Mouse (Mus musculus) MEL (cell line): Measurements from ENCODE around the gene Nccrp1. TPM values are rescaled to one million over a fixed set of nuclear protein-coding genes. Genes with fewer than 3 reads are reported as not detected.

Source experiments
- DNase-seq: peaks from one replicate; pipeline ENCODE4 v3.0.0; 2011; ENCODE audit warnings: low read depth, low spot score
- H3K27ac ChIP-seq: 2 replicates; pipeline ENCODE4 v1.5.1; 2012; ENCODE audit warnings: low read depth, mild to moderate bottlenecking, control low read depth, low read length, moderate library complexity; ENCODE audit not compliant: control insufficient read depth
- H3K27me3 ChIP-seq, 2 experiments: fragments of 150-350 bp in 1 of 2; sonication (generic) in 1 of 2; 2 replicates each; pipeline ENCODE4 v1.6.1; 2012; ENCODE audit warnings: low read length in 2 of 2, mild to moderate bottlenecking in 2 of 2, improper control_type of control experiment in 1 of 2, moderate library complexity in 1 of 2; ENCODE audit not compliant: insufficient read depth in 2 of 2, control insufficient read depth in 1 of 2
- H3K36me3 ChIP-seq, 2 experiments: 2 replicates each; pipeline ENCODE4 v1.6.1; 2012 to 2014; ENCODE audit warnings: low read length in 2 of 2, improper control_type of control experiment in 1 of 2, inconsistent platforms in 1 of 2, mild to moderate bottlenecking in 1 of 2; ENCODE audit not compliant: insufficient read depth in 2 of 2, control insufficient read depth in 1 of 2
- H3K4me1 ChIP-seq, 2 experiments: fragments of 150-350 bp in 1 of 2; sonication (generic) in 1 of 2; 2 replicates each; pipeline ENCODE4 v1.6.1; 2012; ENCODE audit warnings: low read length in 2 of 2, improper control_type of control experiment in 1 of 2, mild to moderate bottlenecking in 1 of 2; ENCODE audit not compliant: insufficient read depth in 2 of 2, control insufficient read depth in 1 of 2
- H3K4me3 ChIP-seq, 2 experiments: fragments of 150-350 bp in 1 of 2; sonication (generic) in 1 of 2; 2 replicates each; pipeline ENCODE4 v1.5.1; 2012; ENCODE audit warnings: low read depth in 2 of 2, low read length in 2 of 2, mild to moderate bottlenecking in 2 of 2, moderate library complexity in 2 of 2, control low read depth in 1 of 2, improper control_type of control experiment in 1 of 2; ENCODE audit not compliant: control insufficient read depth in 1 of 2, insufficient read depth in 1 of 2
- H3K79me2 ChIP-seq: 2 replicates; pipeline ENCODE4 v1.6.1; 2012; ENCODE audit warnings: mild to moderate bottlenecking, low read length, moderate library complexity; ENCODE audit not compliant: control insufficient read depth, poor library complexity, insufficient read depth
- H3K9ac ChIP-seq: 2 replicates; pipeline ENCODE4 v1.6.1; 2012; ENCODE audit warnings: low read depth, mild to moderate bottlenecking, control low read depth, low read length, moderate library complexity; ENCODE audit not compliant: control insufficient read depth, poor library complexity, severe bottlenecking
- H3K9me3 ChIP-seq: fragments of 150-350 bp; sonication (generic); replicated peaks from 2 replicates; pipeline ENCODE4 v1.6.1; 2012; ENCODE audit warnings: mild to moderate bottlenecking, low read length, improper control_type of control experiment, moderate library complexity; ENCODE audit not compliant: insufficient read depth
- BHLHE40 ChIP-seq: IDR thresholded peaks from 2 replicates; pipeline ENCODE4 v1.6.1; 2012; ENCODE audit warnings: low read depth, mild to moderate bottlenecking, inconsistent platforms, low read length, improper control_type of control experiment, borderline replicate concordance
- EP300 ChIP-seq, 2 experiments: IDR thresholded peaks; 2 replicates each; pipeline ENCODE4 v1.6.1; 2011; ENCODE audit warnings: improper control_type of control experiment in 2 of 2, low read length in 2 of 2, low read depth in 1 of 2, mild to moderate bottlenecking in 1 of 2
- ETS1 ChIP-seq: IDR thresholded peaks from 2 replicates; pipeline ENCODE4 v1.6.1; 2012; ENCODE audit warnings: low read depth, mild to moderate bottlenecking, inconsistent platforms, low read length, improper control_type of control experiment, moderate library complexity
- GATA1 ChIP-seq: IDR thresholded peaks from 2 replicates; pipeline ENCODE4 v1.6.1; 2011; ENCODE audit warnings: low read depth, low read length, improper control_type of control experiment
- KAT2A ChIP-seq: conservative IDR thresholded peaks from 2 replicates; pipeline ENCODE4 v1.6.1; 2012; ENCODE audit warnings: low read depth, low read length, improper control_type of control experiment, inconsistent platforms
- MAFK ChIP-seq: IDR thresholded peaks from 2 replicates; pipeline ENCODE4 v1.6.1; 2011; ENCODE audit warnings: low read depth, mild to moderate bottlenecking, low read length, improper control_type of control experiment, borderline replicate concordance
- MAX ChIP-seq: IDR thresholded peaks from 2 replicates; pipeline ENCODE4 v1.6.1; 2011; ENCODE audit warnings: low read length, improper control_type of control experiment
- MAZ ChIP-seq: IDR thresholded peaks from 2 replicates; pipeline ENCODE4 v1.6.1; 2012; ENCODE audit warnings: low read depth, mild to moderate bottlenecking, inconsistent platforms, low read length, improper control_type of control experiment
- MXI1 ChIP-seq: IDR thresholded peaks from 2 replicates; pipeline ENCODE4 v1.6.1; 2011; ENCODE audit warnings: mild to moderate bottlenecking, low read depth, low read length, improper control_type of control experiment
- POLR2AphosphoS5 ChIP-seq: IDR thresholded peaks from 2 replicates; pipeline ENCODE4 v1.6.1; 2012; ENCODE audit warnings: low read depth, borderline replicate concordance, mild to moderate bottlenecking, inconsistent platforms, low read length, moderate library complexity, mixed read lengths
- RCOR1 ChIP-seq: IDR thresholded peaks from 2 replicates; pipeline ENCODE4 v1.6.1; 2012; ENCODE audit warnings: low read depth, mild to moderate bottlenecking, inconsistent platforms, low read length, improper control_type of control experiment
- TCF12 ChIP-seq: IDR thresholded peaks from 2 replicates; pipeline ENCODE4 v1.6.1; 2014; ENCODE audit warnings: low read depth, mild to moderate bottlenecking, inconsistent platforms, low read length, improper control_type of control experiment, moderate library complexity
- ZMIZ1 ChIP-seq: IDR thresholded peaks from 2 replicates; pipeline ENCODE4 v1.6.1; 2012; ENCODE audit warnings: low read depth, mild to moderate bottlenecking, inconsistent platforms, low read length, improper control_type of control experiment, moderate library complexity
- ZNF384 ChIP-seq: IDR thresholded peaks from 2 replicates; pipeline ENCODE4 v1.6.1; 2012; ENCODE audit warnings: low read depth, mild to moderate bottlenecking, inconsistent platforms, low read length, improper control_type of control experiment
- polyA plus RNA-seq, 2 experiments: library from polyadenylated mRNA; stranded (reverse) in 1 of 2; unstranded in 1 of 2; fragments of >175 nt in 1 of 2; fragments of >200 nt in 1 of 2; gene quantifications; 2 replicates each; pipeline versions ENCODE4 v1.2.1 to v1.2.4; 2012; ENCODE audit warnings: low replicate concordance in 2 of 2, low read depth in 1 of 2; ENCODE audit not compliant: insufficient read length in 2 of 2, insufficient read depth in 1 of 2, missing spikeins in 1 of 2
- total RNA-seq: library from RNA; depleted of rRNA; stranded (reverse); fragments of 300-350 nt; gene quantifications from 2 replicates; pipeline ENCODE4 v1.2.3, GENCODE M21; 2012

Nccrp1 gene
- total and polyA plus RNA-seq, 3 experiments, result not detected

DNA sequence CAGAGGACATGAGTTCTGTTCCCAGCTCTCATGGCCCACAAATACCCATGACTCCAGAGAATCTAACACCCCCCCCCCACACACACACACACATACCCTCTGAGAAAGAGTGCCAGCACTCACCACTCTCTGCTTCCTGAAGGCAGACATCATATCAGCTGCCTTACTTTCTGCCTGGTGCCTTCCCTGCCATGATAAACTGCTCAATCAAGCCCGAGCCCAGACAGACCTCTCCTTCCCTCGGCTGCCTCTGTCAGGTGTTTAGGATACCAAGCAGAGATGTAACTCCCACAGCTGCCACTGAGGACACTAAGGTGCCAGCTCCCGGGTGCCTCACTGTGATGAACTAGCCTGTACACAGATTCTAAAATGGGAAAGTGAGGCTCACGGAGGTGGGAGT, 37.4 kb upstream of the Nccrp1 start:
- DNase-seq, result peak; percentile 22
- Histone ChIP-seq H3K27me3 (no peaks in the 10 kb centered on the region), H3K27ac (no peak overlapping the region), H3K79me2 (peaks cover 6% of the 10 kb centered on the region; the same call in 1 of the 2 replicates), H3K9ac (no peak overlapping the region), H3K4me1 (peaks cover 33 to 38% of the 10 kb centered on the region in 2 experiments), H3K36me3 (peaks cover 0 to 25% of the 10 kb centered on the region in 2 experiments; a peak in 2 of 4 replicates), H3K9me3 (no peaks in the 10 kb centered on the region), H3K4me3 (no peak overlapping the region)
- TF ChIP-seq EP300 (IDR thresholded peaks at IDR 0.05; ENCODE audit: low read depth in 1 of 2, low read length in 2 of 2), result peak in 1 of 2 experiments; percentile 37; a peak in 1 of 4 replicates
- no peak for TF ChIP-seq BHLHE40
- TF ChIP-seq TCF12, result peak; percentile 43; the same call in 1 of the 2 replicates
- no peak for TF ChIP-seq ETS1

DNA sequence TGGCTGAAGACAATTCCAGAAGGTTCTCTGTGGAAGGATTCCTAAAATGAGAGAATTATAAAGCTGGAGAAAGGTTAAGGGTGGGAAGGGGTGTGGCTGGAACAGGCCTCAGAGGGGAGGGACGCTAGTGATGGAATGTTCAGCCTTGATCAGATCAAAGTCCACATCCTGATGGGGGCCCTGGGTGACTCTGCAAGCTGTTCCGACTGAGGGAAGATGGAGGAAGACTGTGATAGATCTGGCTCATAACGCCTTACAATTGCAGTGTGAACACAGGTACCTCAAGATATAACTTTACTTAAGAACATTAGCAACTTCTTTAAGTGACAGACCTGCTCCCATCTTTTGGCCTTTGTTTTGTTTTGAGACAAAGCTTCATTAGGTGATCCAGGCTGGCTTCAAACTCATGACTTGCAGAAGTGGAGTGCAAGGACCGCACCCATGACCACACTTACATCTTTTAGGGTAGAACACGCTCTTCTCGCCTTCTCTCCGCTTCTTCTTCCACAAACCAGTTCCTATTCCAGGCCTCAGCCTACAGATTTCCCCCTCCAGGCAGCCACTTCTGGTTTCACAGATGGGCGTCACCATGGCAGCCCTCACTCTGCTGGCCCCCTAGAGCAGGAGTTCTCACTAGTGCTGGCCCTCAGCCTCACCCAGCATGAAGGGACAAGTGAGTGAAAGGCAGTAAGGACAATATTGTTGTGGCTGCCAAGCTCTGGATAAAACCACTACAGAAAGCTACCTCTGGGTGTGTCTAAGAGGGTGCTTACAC, 36.7 kb upstream of the Nccrp1 start:
- TF ChIP-seq GATA1 (no peak), KAT2A (no peak), ZNF384 (no peak), MXI1 (no peak), RCOR1 (no peak), MAX (no peak), POLR2AphosphoS5 (no peak), TCF12 (no peak), EP300 (IDR thresholded peaks at IDR 0.05; ENCODE audit: low read depth in 1 of 2, low read length in 2 of 2) (no peak), MAFK (no peak), MAZ (no peak), ZMIZ1 (no peak), BHLHE40 (no peak)
- TF ChIP-seq, all 39 proteins: peak for 0
- no peak overlapping the region for H3K27ac ChIP-seq
- H3K4me1 ChIP-seq, result peaks cover 33 to 38% of the 10 kb centered on the region in 2 experiments
- peak; percentile 24 for DNase-seq
- H3K4me3 ChIP-seq, result no peak overlapping the region
- H3K79me2 ChIP-seq, result peaks cover 6% of the 10 kb centered on the region; the same call in 1 of the 2 replicates
- H3K9ac ChIP-seq, result no peak overlapping the region
- H3K27me3 ChIP-seq, result no peaks in the 10 kb centered on the region
- peaks cover 0 to 25% of the 10 kb centered on the region in 2 experiments; a peak in 2 of 4 replicates for H3K36me3 ChIP-seq
- H3K9me3 ChIP-seq, result no peaks in the 10 kb centered on the region
